Mouse (Mus musculus): ENCODE results near the gene 1600002K03Rik.
"Not testable (repeated sequence)": the region's sequence is repeated elsewhere in the genome, so short reads cannot be mapped to it uniquely, and the experiment has no call there.

1600002K03Rik gene

GRCm38 (mm10) chr10:80187739-80188138 is 15.0 kb downstream of the 1600002K03Rik start:
- no peak for DNase-seq (ENCODE audit: low spot score in 2 of 2)

GRCm38 (mm10) chr10:80188453-80189024 is 15.8 kb downstream of the 1600002K03Rik start:
- no peak for DNase-seq (ENCODE audit: low spot score in 2 of 2)

GRCm38 (mm10) chr10:80189999-80190398 is 17.3 kb downstream of the 1600002K03Rik start:
- DNase-seq (ENCODE audit: low spot score in 2 of 2): no peak

GRCm38 (mm10) chr10:80190491-80191051 is 17.8 kb downstream of the 1600002K03Rik start:
- DNase-seq (ENCODE audit: low spot score in 2 of 2): no peak

- no peak for DNase-seq (ENCODE audit: low spot score in 2 of 2)
These were observed 21.2 kb downstream of the 1600002K03Rik start for GRCm38 (mm10) chr10:80193976-80194375.

- no peak for DNase-seq (ENCODE audit: low spot score in 2 of 2)
These were observed 21.7 kb downstream of the 1600002K03Rik start for GRCm38 (mm10) chr10:80194441-80194840.

- DNase-seq (ENCODE audit: low spot score in 2 of 2): no peak
These were observed 23.4 kb downstream of the 1600002K03Rik start for GRCm38 (mm10) chr10:80196167-80196566.

GRCm38 (mm10) chr10:80196778-80197581 is 24.2 kb downstream of the 1600002K03Rik start:
- DNase-seq (ENCODE audit: low spot score in 2 of 2): no peak

GRCm38 (mm10) chr10:80199440-80200008 is 26.8 kb downstream of the 1600002K03Rik start:
- peak; percentile 58 to 63 for DNase-seq (ENCODE audit: low spot score in 2 of 2)

- DNase-seq (ENCODE audit: low spot score in 2 of 2): no peak
These were observed 27.7 kb downstream of the 1600002K03Rik start for GRCm38 (mm10) chr10:80200485-80200884.

GRCm38 (mm10) chr10:80204055-80204454 is 31.3 kb downstream of the 1600002K03Rik start:
- DNase-seq (ENCODE audit: low spot score in 2 of 2): no peak

- DNase-seq (ENCODE audit: low spot score in 2 of 2): no peak
These were observed 34.5 kb downstream of the 1600002K03Rik start for GRCm38 (mm10) chr10:80207201-80207600.

GRCm38 (mm10) chr10:80207676-80208075 is 34.9 kb downstream of the 1600002K03Rik start:
- DNase-seq (ENCODE audit: low spot score in 2 of 2): no peak

GRCm38 (mm10) chr10:80208248-80208647 is 35.5 kb downstream of the 1600002K03Rik start:
- DNase-seq (ENCODE audit: low spot score in 2 of 2): no peak

- DNase-seq (ENCODE audit: low spot score in 2 of 2): no peak
These were observed 36.2 kb downstream of the 1600002K03Rik start for GRCm38 (mm10) chr10:80208841-80209371.

- not testable (repeated sequence) for DNase-seq (ENCODE audit: low spot score in 2 of 2)
These were observed 38.9 kb downstream of the 1600002K03Rik start for GRCm38 (mm10) chr10:80211547-80212103.

GRCm38 (mm10) chr10:80215048-80215772 is 42.5 kb downstream of the 1600002K03Rik start:
- DNase-seq (ENCODE audit: low spot score in 2 of 2): no peak

GRCm38 (mm10) chr10:80220676-80221075 is 47.9 kb downstream of the 1600002K03Rik start:
- DNase-seq (ENCODE audit: low spot score in 2 of 2): no peak

GRCm38 (mm10) chr10:80223137-80223536 is 50.4 kb downstream of the 1600002K03Rik start:
- not testable (repeated sequence) for DNase-seq (ENCODE audit: low spot score in 2 of 2)

Data from right cerebral cortex, postnatal 36 days (tissue).